Mouse (Mus musculus) ES-E14 (cell line): Measurements from ENCODE around the gene Gm28168. TPM values are rescaled to one million over a fixed set of nuclear protein-coding genes. Genes with fewer than 3 reads are reported as not detected.
"Not testable (repeated sequence)": the region's sequence is repeated elsewhere in the genome, so short reads cannot be mapped to it uniquely, and the experiment has no call there.

Source experiments
- DNase-seq: peaks from one replicate; pipeline ENCODE4 v3.0.0-alpha.2; 2013; ENCODE audit warnings: low read depth, low spot score
- H3K27ac ChIP-seq: 2 replicates; pipeline ENCODE4 v1.5.1; 2012; ENCODE audit warnings: low read depth, mild to moderate bottlenecking, low read length, moderate library complexity, mixed read lengths; ENCODE audit not compliant: poor library complexity, insufficient read depth, severe bottlenecking
- H3K36me3 ChIP-seq: 2 replicates; pipeline ENCODE4 v1.6.1; 2012; ENCODE audit warnings: mild to moderate bottlenecking, low read length, moderate library complexity, mixed read lengths; ENCODE audit not compliant: control insufficient read depth, poor library complexity, insufficient read depth, severe bottlenecking
- H3K4me1 ChIP-seq, 2 experiments: fragments of 150-350 bp in 1 of 2; sonication (generic) in 1 of 2; 2 replicates each; pipeline ENCODE4 v1.6.1; 2012; ENCODE audit warnings: low read length in 2 of 2, mild to moderate bottlenecking in 1 of 2, mixed read lengths in 1 of 2; ENCODE audit not compliant: control insufficient read depth in 2 of 2, insufficient read depth in 2 of 2, poor library complexity in 1 of 2
- H3K4me3 ChIP-seq, 2 experiments: fragments of 150-350 bp in 1 of 2; sonication (generic) in 1 of 2; 2 replicates each; pipeline ENCODE4 v1.5.1; 2012; ENCODE audit warnings: low read length in 2 of 2, low read depth in 1 of 2, mild to moderate bottlenecking in 1 of 2, mixed read lengths in 1 of 2; ENCODE audit not compliant: insufficient read depth in 1 of 2, poor library complexity in 1 of 2, severe bottlenecking in 1 of 2
- H3K9ac ChIP-seq: 2 replicates; pipeline ENCODE4 v1.6.1; 2012; ENCODE audit warnings: low read depth, mild to moderate bottlenecking, low read length, mixed read lengths; ENCODE audit not compliant: poor library complexity, insufficient read depth, severe bottlenecking
- H3K9me3 ChIP-seq: fragments of 150-350 bp; sonication (generic); 2 replicates; pipeline ENCODE4 v1.6.1; 2012; ENCODE audit warnings: low read depth, mild to moderate bottlenecking, low read length; ENCODE audit not compliant: control insufficient read depth, insufficient read depth
- CHD2 ChIP-seq: IDR thresholded peaks from 2 replicates; pipeline ENCODE4 v1.6.1; 2014; ENCODE audit warnings: mild to moderate bottlenecking, low read depth, low read length, inconsistent platforms
- HCFC1 ChIP-seq: IDR thresholded peaks from 2 replicates; pipeline ENCODE4 v1.6.1; 2012; ENCODE audit warnings: low read length, inconsistent platforms, borderline replicate concordance; ENCODE audit not compliant: insufficient read depth
- MAFK ChIP-seq: IDR thresholded peaks from 2 replicates; pipeline ENCODE4 v1.6.1; 2014; ENCODE audit warnings: mild to moderate bottlenecking, low read depth, low read length, inconsistent platforms; ENCODE audit not compliant: insufficient read depth
- ZC3H11A ChIP-seq: IDR thresholded peaks from 2 replicates; pipeline ENCODE4 v1.6.1; 2012; ENCODE audit warnings: low read depth, mild to moderate bottlenecking, inconsistent platforms, low read length, borderline replicate concordance
- ZNF384 ChIP-seq: IDR thresholded peaks from 2 replicates; pipeline ENCODE4 v1.6.1; 2012; ENCODE audit warnings: low read depth, low read length, inconsistent platforms
- in situ Hi-C, 2 experiments: fragments of 600-800 bp; cut with MboI; formaldehyde crosslinking; loops; one replicate each; pipeline ENCODE4 v1.15.1; 2025; ENCODE audit warnings: low sequenced_read_pairs in 2 of 2, inconsistent platforms in 1 of 2; ENCODE audit not compliant: unreplicated experiment in 2 of 2
- total RNA-seq: library from RNA; depleted of rRNA; stranded (reverse); fragments of 300-350 nt; gene quantifications from 2 replicates; pipeline ENCODE4 v1.2.3, GENCODE M21; 2012; rRNA removed

Gene Gm28168
- not detected in 2 replicates for total RNA-seq

DNA sequence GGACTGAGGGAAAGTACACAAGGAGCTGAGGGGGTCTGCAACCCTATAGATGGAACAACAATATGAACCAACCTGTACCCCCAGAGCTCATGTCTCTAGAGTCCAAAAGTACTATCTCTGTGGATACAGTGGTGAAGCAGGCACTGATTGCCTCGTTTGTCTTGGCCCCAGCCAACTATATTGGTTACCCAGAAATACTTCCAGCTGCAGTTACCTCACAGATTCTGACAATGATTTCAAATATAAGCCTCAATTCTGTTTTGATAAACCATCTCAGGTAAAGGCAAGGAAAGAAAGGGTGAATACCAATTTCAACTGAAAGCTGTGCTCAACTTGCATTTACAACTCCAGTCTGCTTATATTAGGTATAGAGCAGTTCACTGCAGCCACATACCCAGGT lies at the start of gene Gm28168:
Gm28168 (plus strand) TSS at position 301 of the 400 bp plus-strand sequence.
- DNase-seq, H3K9ac ChIP-seq, H3K27ac ChIP-seq, H3K36me3 ChIP-seq, H3K4me3 ChIP-seq, H3K4me1 ChIP-seq, H3K9me3 ChIP-seq, in situ Hi-C loops: not testable (repeated sequence)

DNA sequence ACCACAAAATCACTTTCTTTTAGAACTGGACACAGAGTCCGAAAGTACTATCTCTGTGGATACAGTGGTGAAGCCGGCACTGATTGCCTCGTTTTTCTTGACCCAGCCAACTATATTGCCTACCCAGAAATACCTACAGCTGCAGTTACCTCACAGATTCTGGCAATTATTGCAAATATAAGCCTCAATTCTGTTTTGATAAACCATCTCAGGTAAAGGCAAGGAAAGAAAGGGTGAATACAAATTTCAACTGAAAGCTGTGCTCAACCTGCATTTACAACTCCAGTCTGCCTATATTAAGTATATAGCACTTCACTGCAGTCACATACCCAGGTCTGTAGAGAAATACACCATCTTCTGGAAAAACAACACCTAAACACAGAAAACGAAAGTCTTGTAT lies 37.8 kb downstream of the Gm28168 start, which contains the start of gene Gm7145:
Gm7145 (plus strand) TSS at position 301 of the 400 bp plus-strand sequence.
- no peak for DNase-seq
- no peak within 1 kb of the TSS for H3K4me3 ChIP-seq
- H3K36me3 ChIP-seq, result no peaks in the 10 kb centered on the region
- no peak within 1 kb of the TSS for H3K27ac ChIP-seq
- in situ Hi-C loops, result no loop called here
- no peak within 1 kb of the TSS for H3K9ac ChIP-seq
- no peak for TF ChIP-seq ZC3H11A
- no peak for TF ChIP-seq HCFC1
- no peak for TF ChIP-seq ZNF384
- TF ChIP-seq MAFK, result no peak
- no peak for TF ChIP-seq CHD2
- H3K9me3 ChIP-seq, result no peaks in the 10 kb centered on the region
- H3K4me1 ChIP-seq, result no peaks in the 10 kb centered on the region

Other genes starting within 250 kb of the Gm28168 start
- not detected in 2 replicates for gene Gm28363, start 230.9 kb upstream of the Gm28168 start, total RNA-seq
- gene B020011L13Rik, start 146.9 kb upstream of the Gm28168 start, total RNA-seq, result not detected in 2 replicates
- not detected in 2 replicates for gene Gm28360, start 97.9 kb upstream of the Gm28168 start, total RNA-seq
- not detected in 2 replicates for gene Gm7145, start 37.9 kb downstream of the Gm28168 start, total RNA-seq
- 0.05 and 0.18 TPM in 2 replicates for gene Gm29106, start 248.5 kb downstream of the Gm28168 start, total RNA-seq